Mouse (Mus musculus) gastrocnemius, postnatal 4 days (tissue): ENCODE measurements around the gene Gm4707. TPM values are rescaled to one million over a fixed set of nuclear protein-coding genes. Genes with fewer than 3 reads are reported as not detected.
"Not testable (repeated sequence)": the region's sequence is repeated elsewhere in the genome, so short reads cannot be mapped to it uniquely, and the experiment has no call there.

Experiments
- DNase-seq, 2 experiments: peaks; one replicate each; pipeline ENCODE4 v3.0.0; 2021 to 2022; ENCODE audit warnings: low spot score in 2 of 2, mixed read lengths in 2 of 2
- long read RNA-seq, 2 experiments: library from polyadenylated mRNA; stranded (forward); transcript quantifications; one replicate each; pipeline ENCODE4 v2.0.0; 2021
- total RNA-seq, 2 experiments: library from RNA; stranded (reverse); gene quantifications; 2 replicates each; pipeline ENCODE4 v1.2.3; 2021

Gm4707 gene
- total RNA-seq, result 1 to 10 TPM; 3.2 to 3.9 TPM
- long read RNA-seq, experiment 1, result 0 reads
- long read RNA-seq, experiment 2, result 0 reads

DNA sequence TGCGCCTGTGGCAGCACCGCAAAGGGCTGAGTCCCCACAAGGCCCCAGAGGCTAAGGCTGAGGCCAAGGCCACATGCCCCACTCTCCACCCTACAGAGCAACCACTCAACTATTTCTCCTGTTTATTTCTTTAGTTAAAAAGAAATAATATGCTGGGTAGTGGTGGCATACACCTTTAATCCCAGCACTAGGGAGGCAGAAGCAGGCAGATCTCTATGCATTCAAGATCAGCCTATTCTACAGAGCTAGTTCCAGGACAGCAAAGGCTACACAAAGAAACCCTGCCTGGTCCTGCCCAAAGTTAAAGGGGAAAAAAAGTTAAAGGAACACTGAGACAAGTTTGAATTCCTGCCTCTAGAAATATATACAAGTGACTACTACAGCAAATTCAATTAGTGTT is at the start of gene Gm4707:
TSS of gene Gm4707 (minus strand) at position 101 of the 400 bp plus-strand sequence.
- no peak for DNase-seq

GRCm38 (mm10) chr17:71506832-71507231 is 47.1 kb upstream of the Gm4707 start:
- no peak for DNase-seq

- no peak for DNase-seq
Observed at GRCm38 (mm10) chr17:71495784-71496183, 36.1 kb upstream of the Gm4707 start.

GRCm38 (mm10) chr17:71491332-71491686 is 31.6 kb upstream of the Gm4707 start:
- DNase-seq, result no peak

- DNase-seq, result no peak
Observed at GRCm38 (mm10) chr17:71490666-71491331, 31.1 kb upstream of the Gm4707 start.

DNA sequence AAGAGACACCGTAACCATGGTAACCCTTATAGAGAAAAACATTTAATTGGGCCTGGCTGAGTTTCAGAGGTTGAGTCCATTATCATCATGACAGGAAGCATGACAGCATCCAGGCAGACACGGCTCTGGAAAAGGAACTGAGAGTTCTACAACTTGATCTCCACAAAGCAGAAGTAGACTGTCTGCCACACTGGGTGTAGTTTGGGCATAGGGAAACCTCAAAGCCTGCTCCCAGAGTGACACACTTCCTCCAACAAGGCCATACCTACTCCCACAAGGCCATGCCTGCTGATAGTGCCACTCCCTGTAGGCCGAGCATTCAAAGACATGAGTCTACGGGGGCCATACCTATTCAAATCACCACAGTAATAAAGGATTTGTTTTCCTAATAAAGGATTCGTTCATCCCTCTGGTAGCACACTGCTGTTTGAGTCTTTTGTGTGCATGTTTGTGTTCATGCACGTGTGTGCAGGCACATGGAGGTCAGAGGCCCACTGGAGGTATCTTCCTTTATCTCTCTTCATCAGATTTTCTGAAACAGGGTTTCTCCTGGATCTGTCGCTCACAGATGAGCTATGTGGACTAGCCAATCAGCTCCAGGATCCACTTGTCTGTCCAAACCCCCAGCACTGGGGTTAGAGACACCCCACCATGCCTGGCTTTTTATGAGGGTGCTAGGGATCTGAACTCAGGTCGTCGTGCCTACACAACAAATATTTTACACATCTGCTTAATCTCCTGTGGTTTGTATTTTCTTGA is 30.2 kb upstream of the Gm4707 start:
- no peak for DNase-seq

- DNase-seq, result no peak
Observed at GRCm38 (mm10) chr17:71486231-71486851, 26.6 kb upstream of the Gm4707 start.

DNA sequence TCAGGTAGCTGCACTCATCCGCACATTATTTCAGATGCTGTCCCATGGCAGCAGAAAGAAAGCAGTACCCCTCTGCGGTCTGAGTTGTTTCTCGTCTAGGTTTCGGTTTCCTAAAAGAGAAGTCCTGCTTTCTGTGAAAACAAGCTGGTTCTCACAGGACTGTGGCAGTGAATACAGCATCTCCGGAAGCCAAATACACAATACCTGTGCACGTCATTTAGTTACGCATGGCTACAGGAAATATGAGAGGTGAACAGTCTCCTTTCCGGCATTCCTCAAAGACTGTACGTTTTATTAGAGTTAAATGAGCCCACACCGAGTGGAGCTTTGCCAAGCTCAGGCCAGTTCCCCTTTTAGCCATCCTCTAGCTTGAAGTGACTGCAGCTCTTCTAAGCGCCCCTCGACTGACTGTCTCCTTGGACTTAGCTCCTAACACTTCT is 26.1 kb upstream of the Gm4707 start:
- peak in 1 of 2 experiments; percentile 20 for DNase-seq

DNA sequence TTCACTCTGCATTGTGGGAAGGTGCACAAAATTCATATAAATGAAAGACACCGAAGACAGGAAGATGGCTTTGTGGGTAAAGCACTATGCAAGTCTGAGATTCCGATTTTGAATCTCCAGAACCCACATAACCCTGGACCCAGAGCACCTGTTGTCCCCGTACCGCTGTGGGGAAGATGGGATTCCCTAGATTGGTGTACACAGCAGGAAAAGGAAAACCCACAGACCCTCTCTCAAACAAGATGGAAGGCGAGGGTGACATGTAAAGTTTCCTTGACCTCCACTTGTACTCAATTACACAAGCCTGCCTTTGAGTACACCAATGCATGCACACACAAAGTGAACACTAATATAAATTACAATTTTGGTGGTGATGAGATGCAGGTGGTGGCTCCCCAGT is 25.0 kb upstream of the Gm4707 start:
- no peak for DNase-seq

GRCm38 (mm10) chr17:71483418-71484060 is 23.8 kb upstream of the Gm4707 start:
- no peak for DNase-seq

DNA sequence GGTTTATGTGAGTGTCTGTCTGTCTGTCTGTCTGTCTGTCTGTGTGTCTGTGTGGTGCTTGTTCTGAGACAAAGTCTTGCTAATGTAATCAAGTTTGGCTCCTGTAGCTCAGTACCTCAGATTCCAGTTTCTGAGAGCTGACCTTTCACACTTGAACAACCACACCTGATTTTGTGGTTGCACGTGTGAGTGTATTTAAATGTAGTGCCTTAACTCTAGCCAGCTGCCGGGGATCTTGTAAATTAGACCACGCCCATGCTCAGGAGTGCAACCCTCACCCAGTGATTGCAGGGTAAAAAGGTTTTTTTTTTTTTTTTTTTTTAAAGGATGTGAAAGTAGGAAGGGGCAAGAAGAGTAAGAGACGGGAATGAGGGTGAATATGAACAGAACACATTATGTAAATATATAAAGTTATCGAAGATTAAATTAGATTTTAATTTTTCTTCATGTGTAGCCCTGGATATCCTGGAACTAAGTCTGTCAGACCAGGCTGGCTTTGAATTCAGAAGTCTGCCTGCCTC is 19.7 kb upstream of the Gm4707 start:
- no peak for DNase-seq

GRCm38 (mm10) chr17:71477481-71477880 is 17.8 kb upstream of the Gm4707 start:
- DNase-seq, result no peak

DNA sequence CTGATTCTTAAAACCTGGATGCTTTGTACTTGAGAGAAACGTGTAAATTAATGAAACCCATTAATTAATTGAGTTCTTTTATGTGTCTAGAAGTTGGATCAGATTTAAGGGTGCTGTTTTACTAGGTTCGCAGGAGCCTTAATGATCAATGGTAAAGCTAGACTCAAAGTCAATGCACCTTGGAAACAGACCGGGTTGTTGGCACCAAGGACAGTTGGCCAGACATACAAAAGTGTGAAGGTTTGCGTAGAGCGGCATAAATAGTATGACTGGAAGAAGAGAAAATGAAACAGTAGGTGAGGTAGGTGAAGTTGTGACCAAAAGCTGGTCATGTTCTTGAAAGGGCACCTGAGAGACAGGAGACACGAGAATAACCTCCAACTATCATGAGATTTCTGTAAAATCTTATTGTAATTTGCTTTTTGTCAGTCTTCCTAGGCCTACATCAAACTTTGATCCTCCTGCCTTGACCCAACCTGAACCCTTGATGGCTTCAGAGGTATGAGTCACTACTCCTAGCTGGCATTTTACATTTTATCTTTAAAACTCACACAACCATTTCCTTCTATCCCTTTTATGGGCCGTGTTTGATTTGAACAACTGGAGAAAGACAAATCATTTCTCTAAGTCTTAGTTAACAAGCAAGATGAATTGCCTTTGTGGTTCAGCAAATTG is 16.8 kb upstream of the Gm4707 start:
- DNase-seq, result no peak

DNA sequence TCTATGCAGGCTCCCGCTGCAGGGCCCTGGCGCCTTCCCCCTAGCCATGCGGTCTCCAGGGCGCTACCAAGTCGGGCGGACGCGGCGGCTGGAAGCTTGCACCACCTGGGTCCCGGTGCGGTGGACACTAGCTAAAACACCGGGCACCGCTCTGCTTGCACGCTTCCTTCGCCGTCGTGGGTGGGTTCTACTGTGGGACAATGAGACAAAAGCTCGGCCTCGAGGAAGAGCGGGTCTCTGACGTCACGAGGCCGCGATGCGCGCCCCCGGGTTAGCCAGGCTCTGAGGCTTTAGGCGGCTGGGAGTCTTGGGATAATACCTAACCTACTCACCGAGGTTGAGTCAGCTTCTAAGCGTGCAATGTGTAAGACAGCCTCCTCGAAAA is 16.0 kb upstream of the Gm4707 start:
- DNase-seq, result peak in 1 of 2 experiments; percentile 73

- peak; percentile 90 to 95 for DNase-seq
Observed at GRCm38 (mm10) chr17:71474762-71475704, 15.3 kb upstream of the Gm4707 start, which contains the start of gene Smchd1. Smchd1 (minus strand) TSS chr17:71475343.

- no peak for DNase-seq
Observed at GRCm38 (mm10) chr17:71474128-71474527, 14.4 kb upstream of the Gm4707 start.

GRCm38 (mm10) chr17:71471261-71471660 is 11.5 kb upstream of the Gm4707 start:
- no peak for DNase-seq

DNA sequence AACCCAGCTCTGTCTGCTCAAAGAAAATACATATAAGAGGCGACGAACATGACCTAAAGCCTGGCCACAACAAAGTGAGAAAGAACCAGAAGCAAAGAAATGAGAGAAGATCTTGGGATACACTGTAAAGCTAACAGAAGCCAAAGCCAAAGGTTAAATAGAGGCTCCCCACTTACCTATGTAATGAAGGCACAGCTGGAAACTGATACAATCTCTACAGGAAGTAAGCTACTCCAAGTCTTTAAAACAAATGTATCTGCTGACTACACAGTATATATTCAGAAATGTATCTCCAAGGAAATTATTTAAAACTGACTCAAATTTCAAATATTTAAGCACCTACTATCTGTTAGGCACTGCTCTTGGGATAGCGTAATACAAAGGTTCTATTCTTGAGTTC is 594 bp upstream of the Gm4707 start:
- no peak for DNase-seq

DNA sequence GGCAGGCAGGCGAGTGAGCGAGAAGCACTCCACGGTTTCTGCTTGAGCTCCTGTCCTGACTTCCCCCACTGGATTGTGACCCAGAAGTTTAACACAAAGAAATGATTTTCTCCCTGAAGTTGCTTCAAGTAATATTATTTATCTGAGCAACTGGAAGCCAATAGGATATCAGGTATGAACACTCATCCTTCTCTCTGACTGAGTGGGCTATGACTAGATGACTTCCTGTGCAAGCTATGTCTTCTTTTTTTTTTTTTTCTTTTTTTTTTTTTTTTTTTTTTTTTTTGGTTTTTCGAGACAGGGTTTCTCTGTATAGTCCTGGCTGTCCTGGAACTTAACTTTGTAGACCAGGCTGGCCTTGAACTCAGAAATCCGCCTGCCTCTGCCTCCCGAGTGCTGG is 2.4 kb downstream of the Gm4707 start:
- not testable (repeated sequence) for DNase-seq

DNA sequence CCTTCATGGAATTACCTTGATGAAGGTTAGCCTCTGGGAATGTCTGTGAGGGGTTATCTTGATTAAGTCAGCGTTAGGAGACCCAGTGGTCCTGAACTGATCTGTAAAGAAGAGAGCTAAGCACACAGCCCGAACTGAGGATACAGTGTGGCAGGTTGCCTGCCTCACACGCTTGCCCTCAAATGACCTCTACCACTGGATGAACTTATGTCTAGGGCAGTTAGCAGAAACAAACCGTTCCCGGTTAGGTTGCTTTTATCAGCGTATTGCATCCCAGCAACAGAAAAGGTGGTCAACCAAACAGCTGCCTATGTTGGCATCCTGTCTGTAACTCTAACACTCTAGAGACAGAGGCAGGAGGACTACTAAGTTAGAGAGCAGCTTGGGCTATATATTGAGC is 14.5 kb downstream of the Gm4707 start:
- no peak for DNase-seq
